Mouse (Mus musculus) CD4-positive naive resting alpha-beta T cell, adult 57 days (primary cell): ENCODE measurements around the gene Irak1. TPM values are rescaled to one million over a fixed set of nuclear protein-coding genes. Genes with fewer than 3 reads are reported as not detected.

Source experiments
- total RNA-seq: library from RNA; stranded (reverse); gene quantifications from one replicate; pipeline ENCODE4 v1.2.4, GENCODE M21; 2023

Irak1 gene
- 112 TPM for total RNA-seq

DNA sequence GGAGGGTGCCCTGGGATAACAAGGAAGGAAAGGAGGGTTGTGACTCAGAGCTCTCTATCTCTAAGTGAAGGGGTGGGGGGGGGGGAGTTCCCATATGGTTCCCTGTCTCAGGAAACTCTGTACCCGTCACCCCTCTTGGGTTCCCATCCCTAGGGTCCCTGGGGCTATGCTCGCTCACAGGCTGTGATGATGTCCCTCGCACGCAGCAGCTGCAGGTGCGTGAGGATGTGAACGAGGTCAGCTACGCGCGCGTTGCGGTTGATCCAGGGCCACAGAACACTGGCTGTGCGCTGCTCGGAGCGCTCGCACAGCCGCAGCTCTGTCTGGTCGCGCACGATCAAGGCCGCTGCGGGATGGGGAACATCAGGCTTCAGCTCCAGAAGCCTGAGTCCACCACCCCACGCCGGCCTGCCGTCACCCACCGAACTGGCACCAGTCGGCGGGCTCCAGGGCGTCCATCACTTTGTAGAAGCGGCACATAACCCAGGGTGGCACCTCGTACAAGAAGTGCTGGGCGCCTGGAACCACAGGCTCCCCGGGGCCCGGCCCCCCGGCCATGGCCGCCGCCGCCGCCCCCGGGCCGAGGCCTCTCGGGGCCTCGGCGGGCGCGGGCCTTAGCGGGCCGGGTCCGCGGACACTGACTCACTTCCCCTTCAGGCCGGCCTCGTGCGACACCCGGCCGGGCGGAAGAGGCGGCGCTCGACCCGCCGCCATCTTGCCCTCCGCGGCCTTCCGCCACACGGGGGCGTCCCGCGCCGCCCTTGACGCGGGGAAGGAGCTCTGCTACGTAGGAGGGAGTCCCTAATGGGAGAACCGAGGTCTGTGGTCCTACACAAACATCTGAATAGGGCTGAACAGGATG, at the start of gene Irak1:
Gene Irak1 (minus strand): TSS at position 731 of the 862 bp plus-strand sequence.

GRCm38 (mm10) chrX:73966248-73967176, 57.2 kb downstream of the Irak1 start, which contains the start of gene Hcfc1:
Gene Hcfc1, minus strand, starts transcription at chrX:73966357.

Other genes starting within 250 kb of the Irak1 start
- gene Srpk3, start 249.5 kb downstream of the Irak1 start, total RNA-seq = 7.0 TPM
- 137 TPM for gene Idh3g, start 237.0 kb downstream of the Irak1 start, total RNA-seq
- gene Ssr4, start 236.9 kb downstream of the Irak1 start, total RNA-seq = 106 TPM
- 3.0 TPM for gene Pdzd4, start 198.9 kb downstream of the Irak1 start, total RNA-seq
- not detected for gene Avpr2, start 131.8 kb downstream of the Irak1 start, total RNA-seq
- 50.8 TPM for gene L1cam, start 127.8 kb downstream of the Irak1 start, total RNA-seq
- gene Arhgap4, start 102.0 kb downstream of the Irak1 start, total RNA-seq = 295 TPM
- gene Naa10, start 102.0 kb downstream of the Irak1 start, total RNA-seq = 70.7 TPM
- gene Renbp, start 93.1 kb downstream of the Irak1 start, total RNA-seq = 5.5 TPM
- 84.8 TPM for gene Hcfc1, start 57.6 kb downstream of the Irak1 start, total RNA-seq
- not detected for gene Opn1mw, start 103.5 kb upstream of the Irak1 start, total RNA-seq
- 55.7 TPM for gene Mecp2, start 111.4 kb upstream of the Irak1 start, total RNA-seq
- gene Tex28, start 143.9 kb upstream of the Irak1 start, total RNA-seq = not detected
- 4.5 TPM for gene Tktl1, start 153.3 kb upstream of the Irak1 start, total RNA-seq
- gene Flna, start 225.9 kb upstream of the Irak1 start, total RNA-seq = 780 TPM
- 71.4 TPM for gene Emd, start 230.8 kb upstream of the Irak1 start, total RNA-seq
- 621 TPM for gene Rpl10, start 246.9 kb upstream of the Irak1 start, total RNA-seq